Mouse (Mus musculus): ENCODE measurements at regions not wholly inside any gene's neighbourhood (a gene's known extent, or its start where the extent isn't known, plus 50 kb on each side); places are given as distances from the start of the nearest gene placed in this dataset.

GRCm38 (mm10) chr9:52324347-52324746 lies 156.0 kb upstream of the Zc3h12c start:
- ATAC-seq (replicated peaks; ENCODE audit: poor library complexity, severe bottlenecking) = peak; percentile 83

DNA sequence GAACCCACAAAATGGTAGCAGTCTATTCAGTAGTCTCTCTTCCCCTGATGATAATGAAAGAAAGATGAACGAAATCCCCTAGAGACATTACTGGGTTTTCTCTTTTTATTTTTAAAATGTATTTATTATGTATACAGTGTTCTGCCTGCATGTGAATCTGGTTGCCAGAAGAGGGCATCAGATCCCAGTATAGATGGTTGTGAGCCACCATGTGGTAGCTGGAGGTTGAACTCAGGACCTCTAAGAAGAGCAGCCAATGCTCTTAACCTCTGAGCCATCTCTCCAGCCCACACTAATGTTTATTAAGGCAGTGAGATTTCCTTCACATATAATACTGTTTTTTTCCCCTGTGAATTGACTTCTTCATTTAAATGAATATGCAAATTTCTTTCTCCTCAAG lies 155.4 kb upstream of the Zc3h12c start:
- no peak for ATAC-seq (replicated peaks; ENCODE audit: poor library complexity, severe bottlenecking)

GRCm38 (mm10) chr9:52323226-52323625 lies 154.9 kb upstream of the Zc3h12c start:
- ATAC-seq (replicated peaks; ENCODE audit: poor library complexity, severe bottlenecking) = no peak

DNA sequence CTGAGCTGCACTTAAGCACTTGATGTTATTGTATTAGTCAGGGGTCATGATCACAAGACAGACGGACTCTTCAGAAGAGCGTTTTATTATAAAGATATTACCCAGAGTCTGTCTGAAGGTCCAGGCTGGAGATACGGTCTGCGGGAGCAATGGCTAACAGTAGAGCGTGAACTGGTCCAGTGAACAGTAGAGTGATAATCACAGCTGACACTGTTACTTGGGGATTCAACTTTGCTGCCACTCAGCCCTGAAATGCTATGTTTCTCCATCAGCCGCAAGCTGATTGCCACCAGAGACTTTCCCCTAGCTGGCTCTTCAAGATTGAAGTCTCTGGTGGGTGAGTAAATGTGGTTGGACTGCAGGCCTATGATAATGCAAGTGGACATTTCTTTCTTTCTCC lies 133.1 kb upstream of the Zc3h12c start:
- ATAC-seq (replicated peaks; ENCODE audit: poor library complexity, severe bottlenecking) = no peak

DNA sequence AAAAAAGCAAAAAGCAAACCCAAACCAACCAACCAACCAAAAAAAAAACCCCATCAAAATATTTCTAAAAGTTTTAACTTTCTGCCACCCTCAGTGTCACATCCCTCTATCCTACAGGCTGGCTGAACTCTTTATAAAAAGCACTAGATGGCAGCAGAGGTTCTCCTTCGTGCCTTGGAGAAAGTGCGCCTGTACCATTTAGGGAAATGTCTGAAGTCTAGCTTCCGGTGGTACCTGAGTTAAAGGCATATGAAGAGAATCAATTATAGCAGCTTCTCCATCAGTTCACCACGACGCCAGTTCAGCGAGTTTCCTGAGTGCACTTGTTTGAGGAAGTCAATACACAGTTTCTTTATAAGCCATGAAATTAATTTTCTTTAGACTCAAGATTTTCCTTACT lies 130.0 kb upstream of the Zc3h12c start:
- ATAC-seq (replicated peaks; ENCODE audit: poor library complexity, severe bottlenecking) = peak; percentile 79

GRCm38 (mm10) chr9:52294699-52295098 lies 126.3 kb upstream of the Zc3h12c start:
- no peak for ATAC-seq (replicated peaks; ENCODE audit: poor library complexity, severe bottlenecking)

DNA sequence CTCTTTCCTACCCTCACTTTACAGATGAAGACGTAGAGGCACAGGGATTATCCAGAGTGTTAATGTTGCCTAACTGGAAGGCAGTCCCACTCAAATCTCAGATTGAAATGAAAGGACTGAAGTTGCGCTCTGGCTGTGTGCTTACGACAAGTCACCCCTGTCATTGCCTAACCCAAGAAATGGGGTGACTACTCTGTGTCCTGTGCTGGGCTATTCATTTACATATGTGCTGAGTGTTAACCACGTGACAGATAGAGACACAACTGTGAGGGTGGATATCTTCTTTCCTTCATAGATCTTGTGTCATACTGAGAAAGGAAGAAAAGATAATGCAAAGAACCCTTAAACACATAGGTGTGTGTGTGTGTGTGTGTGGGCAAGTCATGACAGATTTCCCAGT lies 120.7 kb upstream of the Zc3h12c start:
- ATAC-seq (replicated peaks; ENCODE audit: poor library complexity, severe bottlenecking) = peak; percentile 77

- ATAC-seq (replicated peaks; ENCODE audit: poor library complexity, severe bottlenecking) = peak; percentile 82
Observed at GRCm38 (mm10) chr9:52287761-52288275, 119.4 kb upstream of the Zc3h12c start.

- ATAC-seq (replicated peaks; ENCODE audit: poor library complexity, severe bottlenecking) = peak; percentile 36; the same call in 1 of the 2 replicates
Observed at GRCm38 (mm10) chr9:52287246-52287651, 118.9 kb upstream of the Zc3h12c start.

DNA sequence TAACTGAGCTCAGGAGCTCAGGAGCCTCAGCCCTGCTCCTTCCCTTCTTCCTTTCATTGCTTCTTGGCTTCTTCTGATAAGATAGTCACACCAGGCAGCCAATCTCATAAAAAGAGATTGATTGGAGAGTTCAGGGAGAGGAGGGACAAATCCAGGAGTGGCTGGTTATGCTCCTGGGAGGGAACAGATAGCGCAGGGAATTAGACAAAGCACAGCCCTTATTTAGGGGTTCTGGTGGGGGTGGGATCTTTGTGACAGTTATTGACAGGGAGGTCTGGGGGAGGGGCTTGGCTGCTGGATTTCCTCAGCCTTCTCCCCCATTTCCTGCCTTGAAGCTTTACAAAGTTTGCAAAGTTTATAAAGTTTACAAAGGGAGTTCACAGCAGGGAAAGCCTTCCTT lies 117.7 kb upstream of the Zc3h12c start:
- ATAC-seq (replicated peaks; ENCODE audit: poor library complexity, severe bottlenecking) = no peak

GRCm38 (mm10) chr9:52283558-52283957 lies 115.2 kb upstream of the Zc3h12c start:
- no peak for ATAC-seq (replicated peaks; ENCODE audit: poor library complexity, severe bottlenecking)

- 0 out of 2 replicates have a peak, but pooled peaks have one; percentile 18 for ATAC-seq (replicated peaks; ENCODE audit: poor library complexity, severe bottlenecking)
Observed at GRCm38 (mm10) chr9:52280995-52281394, 112.6 kb upstream of the Zc3h12c start.

DNA sequence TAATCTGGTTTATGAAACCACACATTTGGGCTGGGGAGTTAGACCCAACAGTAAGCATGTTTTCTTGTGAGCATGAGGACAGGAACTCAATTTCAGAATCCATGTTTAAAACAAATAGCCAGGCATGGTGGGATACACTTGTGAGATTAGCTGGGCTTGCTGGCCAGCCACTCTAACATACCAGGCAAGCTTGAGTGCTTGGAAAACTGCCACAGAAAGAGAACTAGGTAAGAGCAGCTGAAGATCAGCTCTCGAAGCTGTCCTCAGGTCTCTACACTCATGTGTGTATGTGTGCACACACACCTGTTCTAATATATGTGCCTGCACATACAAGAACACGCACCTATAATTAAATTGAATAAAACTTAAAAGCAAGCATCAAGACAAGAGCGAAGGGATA lies 112.2 kb upstream of the Zc3h12c start:
- no peak for ATAC-seq (replicated peaks; ENCODE audit: poor library complexity, severe bottlenecking)

GRCm38 (mm10) chr9:52278701-52279023 lies 110.3 kb upstream of the Zc3h12c start:
- ATAC-seq (replicated peaks; ENCODE audit: poor library complexity, severe bottlenecking) = no peak

DNA sequence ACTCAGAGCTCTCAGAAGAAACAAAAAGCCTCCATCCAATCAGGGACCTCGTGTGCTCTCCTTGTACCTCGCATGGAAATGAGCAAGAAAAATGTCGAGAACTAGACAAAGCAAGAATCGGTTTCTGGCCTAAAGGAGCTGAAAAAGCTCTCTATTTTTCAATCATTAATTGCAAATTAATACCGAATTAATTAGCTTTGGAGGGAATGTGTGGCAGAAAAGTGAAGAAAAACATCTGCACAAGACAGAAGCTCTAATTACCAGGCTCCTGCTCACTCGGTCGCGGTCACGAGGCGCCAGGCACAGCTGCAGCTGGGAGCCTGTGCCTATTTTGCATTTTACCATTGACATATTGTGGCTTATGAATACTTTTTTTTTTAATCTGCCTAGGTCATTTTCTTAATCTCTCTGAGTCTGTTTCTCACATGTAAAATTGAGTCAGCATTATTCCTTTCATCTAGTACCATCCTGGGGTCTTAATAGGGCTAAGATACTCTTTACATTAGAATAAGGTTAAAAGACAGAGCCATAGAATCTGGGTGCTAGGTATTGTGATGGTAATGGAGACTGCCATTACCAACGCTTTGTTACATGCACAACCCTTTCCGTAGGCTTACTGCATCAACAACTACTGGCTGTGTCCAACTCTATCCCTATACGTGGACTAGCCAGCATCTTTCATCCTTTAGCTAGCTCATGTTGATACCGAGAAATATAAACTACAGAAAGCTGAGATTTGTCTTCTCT lies 109.8 kb upstream of the Zc3h12c start:
- no peak for ATAC-seq (replicated peaks; ENCODE audit: poor library complexity, severe bottlenecking)

- ATAC-seq (replicated peaks; ENCODE audit: poor library complexity, severe bottlenecking) = no peak
Observed at GRCm38 (mm10) chr9:52273994-52274393, 105.6 kb upstream of the Zc3h12c start.

DNA sequence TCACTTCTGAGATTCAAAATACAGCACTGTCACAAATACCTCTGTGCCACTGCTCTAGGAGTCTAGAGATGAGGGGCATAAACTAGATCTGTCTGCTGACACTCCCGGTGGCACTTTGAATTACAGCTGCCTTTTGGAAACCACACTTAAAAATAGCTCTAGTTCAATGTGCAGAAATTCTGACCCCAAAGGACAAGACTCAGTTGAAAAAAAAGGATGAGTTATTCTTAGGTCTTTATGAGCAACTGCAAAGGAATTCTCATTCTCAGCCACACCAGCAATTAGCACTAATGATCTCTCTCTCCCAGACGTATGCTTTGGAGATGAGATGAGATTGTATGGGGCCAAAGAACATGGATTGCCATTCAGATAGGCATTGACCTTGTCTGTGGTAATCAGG lies 104.3 kb upstream of the Zc3h12c start:
- no peak for ATAC-seq (replicated peaks; ENCODE audit: poor library complexity, severe bottlenecking)

DNA sequence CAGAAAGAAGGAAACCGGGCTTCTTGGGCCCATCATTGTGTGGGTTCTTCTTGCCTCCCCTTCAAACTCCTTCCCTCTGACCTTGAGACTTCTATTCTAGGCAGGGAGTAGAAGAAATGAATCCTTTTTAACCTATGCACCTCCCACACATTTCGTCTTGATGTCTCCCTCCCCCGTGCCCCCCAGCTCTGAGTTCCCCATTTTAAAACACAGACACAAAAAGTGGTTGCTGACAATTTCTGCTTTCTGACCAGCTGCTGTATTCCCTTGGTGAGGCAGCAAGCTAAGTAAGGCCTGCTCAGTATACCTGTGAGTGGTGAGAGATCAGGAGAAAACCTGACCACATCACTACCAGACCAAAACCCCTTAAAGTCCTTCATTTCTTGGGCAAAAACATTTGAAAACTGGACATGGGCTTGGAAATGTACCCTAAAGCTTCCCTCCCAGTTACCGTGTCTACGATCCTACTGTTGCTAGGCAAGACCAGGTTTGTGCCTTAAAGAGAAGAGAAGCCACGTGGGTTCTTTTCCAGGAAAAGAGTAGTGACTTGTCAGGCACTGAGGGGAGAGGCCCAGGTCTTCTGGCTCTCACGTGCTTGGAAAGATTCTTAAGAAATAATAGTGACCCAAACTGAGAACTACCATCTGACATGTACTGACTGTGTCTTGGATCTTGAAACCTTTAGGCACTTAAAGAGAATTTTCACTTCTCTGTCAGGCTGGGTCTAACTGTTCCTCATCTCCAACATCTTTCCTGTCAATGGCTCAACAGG lies 103.2 kb upstream of the Zc3h12c start:
- peak; percentile 59 for ATAC-seq (replicated peaks; ENCODE audit: poor library complexity, severe bottlenecking)

- no peak for ATAC-seq (replicated peaks; ENCODE audit: poor library complexity, severe bottlenecking)
Observed at GRCm38 (mm10) chr9:52261538-52261937, 93.2 kb upstream of the Zc3h12c start.

GRCm38 (mm10) chr9:52259459-52259858 lies 91.1 kb upstream of the Zc3h12c start:
- ATAC-seq (replicated peaks; ENCODE audit: poor library complexity, severe bottlenecking) = peak; percentile 96

DNA sequence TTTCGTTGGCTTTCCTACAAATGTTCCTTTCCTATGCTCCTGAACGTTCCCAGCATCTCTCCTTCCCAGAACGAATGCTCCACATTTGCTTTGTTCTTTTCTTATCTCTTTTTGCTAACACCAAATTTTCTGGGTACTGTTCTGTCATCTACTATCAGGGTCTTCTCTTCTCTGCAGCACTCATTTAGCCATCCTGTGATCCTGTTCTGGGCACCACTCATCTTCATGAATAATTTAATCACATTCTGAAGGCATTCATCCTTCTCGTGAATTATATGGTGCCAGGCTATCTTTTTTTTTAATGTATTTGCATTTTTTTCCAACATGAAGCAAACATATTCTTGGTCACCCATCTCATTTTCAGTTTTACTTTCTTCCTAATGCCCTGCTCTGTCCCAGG lies 87.3 kb upstream of the Zc3h12c start:
- ATAC-seq (replicated peaks; ENCODE audit: poor library complexity, severe bottlenecking) = no peak

GRCm38 (mm10) chr9:52254475-52254874 lies 86.1 kb upstream of the Zc3h12c start:
- ATAC-seq (replicated peaks; ENCODE audit: poor library complexity, severe bottlenecking) = no peak

Measured in granulocyte monocyte progenitor cell, adult 5-6 weeks (primary cell).